Mouse (Mus musculus): ENCODE measurements at regions not wholly inside any gene's neighbourhood (a gene's known extent, or its start where the extent isn't known, plus 50 kb on each side); places are given as distances from the start of the nearest gene placed in this dataset.

- WGBS = 95% methylated on average over 2 of the region's 2 CpGs
- TF ChIP-seq POLR2A (IDR thresholded peaks at IDR 0.05; ENCODE audit: borderline replicate concordance, insufficient read depth, low read length) (no peak), CTCF (IDR thresholded peaks at IDR 0.05; ENCODE audit: borderline replicate concordance, insufficient read depth, low read depth, low read length) (no peak)
- no peak for DNase-seq
- Histone ChIP-seq H3K4me3 (replicated peaks; ENCODE audit: insufficient read depth, low read depth, low read length) (no peak overlapping the region), H3K4me1 (ENCODE audit: control insufficient read depth, insufficient read depth, low read length) (no peaks in the 10 kb centered on the region), H3K27ac (ENCODE audit: insufficient read depth, low read length) (no peak overlapping the region), H3K27me3 (ENCODE audit: control insufficient read depth, insufficient read depth, low read length) (no peaks in the 10 kb centered on the region)
These were observed 503.7 kb upstream of the Nox3 start for GRCm38 (mm10) chr17:4199698-4200153.

- Histone ChIP-seq H3K4me3 (replicated peaks; ENCODE audit: insufficient read depth, low read depth, low read length) (no peak overlapping the region), H3K27me3 (ENCODE audit: control insufficient read depth, insufficient read depth, low read length) (no peaks in the 10 kb centered on the region), H3K4me1 (ENCODE audit: control insufficient read depth, insufficient read depth, low read length) (no peaks in the 10 kb centered on the region), H3K27ac (ENCODE audit: insufficient read depth, low read length) (no peak overlapping the region)
- 94% methylated on average over 4 of the region's 4 CpGs for WGBS
- no peak for DNase-seq
- TF ChIP-seq POLR2A (IDR thresholded peaks at IDR 0.05; ENCODE audit: borderline replicate concordance, insufficient read depth, low read length) (no peak), CTCF (IDR thresholded peaks at IDR 0.05; ENCODE audit: borderline replicate concordance, insufficient read depth, low read depth, low read length) (no peak)
These were observed 505.2 kb upstream of the Nox3 start for GRCm38 (mm10) chr17:4201300-4201699.

- Histone ChIP-seq H3K27ac (ENCODE audit: insufficient read depth, low read length) (no peak overlapping the region), H3K27me3 (ENCODE audit: control insufficient read depth, insufficient read depth, low read length) (no peaks in the 10 kb centered on the region), H3K4me3 (replicated peaks; ENCODE audit: insufficient read depth, low read depth, low read length) (no peak overlapping the region), H3K4me1 (ENCODE audit: control insufficient read depth, insufficient read depth, low read length) (no peaks in the 10 kb centered on the region)
- WGBS = 90% methylated on average over 5 of the region's 5 CpGs
- TF ChIP-seq POLR2A (IDR thresholded peaks at IDR 0.05; ENCODE audit: borderline replicate concordance, insufficient read depth, low read length) (no peak), CTCF (IDR thresholded peaks at IDR 0.05; ENCODE audit: borderline replicate concordance, insufficient read depth, low read depth, low read length) (no peak)
- DNase-seq = no peak
These were observed 512.3 kb upstream of the Nox3 start for GRCm38 (mm10) chr17:4208142-4208925.

GRCm38 (mm10) chr17:4209650-4210049 is 513.6 kb upstream of the Nox3 start:
- TF ChIP-seq CTCF (IDR thresholded peaks at IDR 0.05; ENCODE audit: borderline replicate concordance, insufficient read depth, low read depth, low read length) (no peak), POLR2A (IDR thresholded peaks at IDR 0.05; ENCODE audit: borderline replicate concordance, insufficient read depth, low read length) (no peak)
- no peak overlapping the region for H3K27ac ChIP-seq (ENCODE audit: insufficient read depth, low read length)
- no peaks in the 10 kb centered on the region for H3K27me3 ChIP-seq (ENCODE audit: control insufficient read depth, insufficient read depth, low read length)
- 77% methylated on average over 8 of the region's 8 CpGs for WGBS
- no peak for DNase-seq
- H3K4me1 ChIP-seq (ENCODE audit: control insufficient read depth, insufficient read depth, low read length) = no peaks in the 10 kb centered on the region
- no peak overlapping the region for H3K4me3 ChIP-seq (replicated peaks; ENCODE audit: insufficient read depth, low read depth, low read length)

GRCm38 (mm10) chr17:4212586-4212985 is 516.5 kb upstream of the Nox3 start:
- TF ChIP-seq CTCF (IDR thresholded peaks at IDR 0.05; ENCODE audit: borderline replicate concordance, insufficient read depth, low read depth, low read length) (no peak), POLR2A (IDR thresholded peaks at IDR 0.05; ENCODE audit: borderline replicate concordance, insufficient read depth, low read length) (no peak)
- Histone ChIP-seq H3K27ac (ENCODE audit: insufficient read depth, low read length) (no peak overlapping the region), H3K4me1 (ENCODE audit: control insufficient read depth, insufficient read depth, low read length) (no peaks in the 10 kb centered on the region), H3K27me3 (ENCODE audit: control insufficient read depth, insufficient read depth, low read length) (no peaks in the 10 kb centered on the region), H3K4me3 (replicated peaks; ENCODE audit: insufficient read depth, low read depth, low read length) (no peak overlapping the region)
- 64% methylated on average over 4 of the region's 4 CpGs for WGBS
- no peak for DNase-seq

GRCm38 (mm10) chr17:4214970-4215369 is 518.9 kb upstream of the Nox3 start:
- Histone ChIP-seq H3K27me3 (ENCODE audit: control insufficient read depth, insufficient read depth, low read length) (no peaks in the 10 kb centered on the region), H3K4me3 (replicated peaks; ENCODE audit: insufficient read depth, low read depth, low read length) (no peak overlapping the region), H3K4me1 (ENCODE audit: control insufficient read depth, insufficient read depth, low read length) (peaks cover 4% of the 10 kb centered on the region; the same call in 1 of the 2 replicates), H3K27ac (ENCODE audit: insufficient read depth, low read length) (no peak overlapping the region)
- 83% methylated on average over 8 of the region's 8 CpGs for WGBS
- TF ChIP-seq CTCF (IDR thresholded peaks at IDR 0.05; ENCODE audit: borderline replicate concordance, insufficient read depth, low read depth, low read length) (no peak), POLR2A (IDR thresholded peaks at IDR 0.05; ENCODE audit: borderline replicate concordance, insufficient read depth, low read length) (no peak)
- no peak for DNase-seq

- Histone ChIP-seq H3K27me3 (ENCODE audit: control insufficient read depth, insufficient read depth, low read length) (no peaks in the 10 kb centered on the region), H3K4me3 (replicated peaks; ENCODE audit: insufficient read depth, low read depth, low read length) (no peak overlapping the region), H3K27ac (ENCODE audit: insufficient read depth, low read length) (no peak overlapping the region), H3K4me1 (ENCODE audit: control insufficient read depth, insufficient read depth, low read length) (peaks cover 4% of the 10 kb centered on the region)
- 73% methylated on average over 4 of the region's 4 CpGs for WGBS
- TF ChIP-seq CTCF (IDR thresholded peaks at IDR 0.05; ENCODE audit: borderline replicate concordance, insufficient read depth, low read depth, low read length) (no peak), POLR2A (IDR thresholded peaks at IDR 0.05; ENCODE audit: borderline replicate concordance, insufficient read depth, low read length) (no peak)
- no peak for DNase-seq
These were observed 520.1 kb upstream of the Nox3 start for GRCm38 (mm10) chr17:4216203-4216602.

- DNase-seq = no peak
- H3K4me1 ChIP-seq (ENCODE audit: control insufficient read depth, insufficient read depth, low read length) = peaks cover 4% of the 10 kb centered on the region
- H3K27ac ChIP-seq (ENCODE audit: insufficient read depth, low read length) = no peak overlapping the region
- 74% methylated on average over 8 of the region's 8 CpGs for WGBS
- TF ChIP-seq POLR2A (IDR thresholded peaks at IDR 0.05; ENCODE audit: borderline replicate concordance, insufficient read depth, low read length) (no peak), CTCF (IDR thresholded peaks at IDR 0.05; ENCODE audit: borderline replicate concordance, insufficient read depth, low read depth, low read length) (no peak)
- no peaks in the 10 kb centered on the region for H3K27me3 ChIP-seq (ENCODE audit: control insufficient read depth, insufficient read depth, low read length)
- no peak overlapping the region for H3K4me3 ChIP-seq (replicated peaks; ENCODE audit: insufficient read depth, low read depth, low read length)
These were observed 520.7 kb upstream of the Nox3 start for GRCm38 (mm10) chr17:4216750-4217149.

All from cerebellum, adult 2 months (tissue).